Mouse (Mus musculus): ENCODE measurements at regions not wholly inside any gene's neighbourhood (a gene's known extent, or its start where the extent isn't known, plus 50 kb on each side); places are given as distances from the start of the nearest gene placed in this dataset.
"Not testable (repeated sequence)": the region's sequence is repeated elsewhere in the genome, so short reads cannot be mapped to it uniquely, and the experiment has no call there.

DNA sequence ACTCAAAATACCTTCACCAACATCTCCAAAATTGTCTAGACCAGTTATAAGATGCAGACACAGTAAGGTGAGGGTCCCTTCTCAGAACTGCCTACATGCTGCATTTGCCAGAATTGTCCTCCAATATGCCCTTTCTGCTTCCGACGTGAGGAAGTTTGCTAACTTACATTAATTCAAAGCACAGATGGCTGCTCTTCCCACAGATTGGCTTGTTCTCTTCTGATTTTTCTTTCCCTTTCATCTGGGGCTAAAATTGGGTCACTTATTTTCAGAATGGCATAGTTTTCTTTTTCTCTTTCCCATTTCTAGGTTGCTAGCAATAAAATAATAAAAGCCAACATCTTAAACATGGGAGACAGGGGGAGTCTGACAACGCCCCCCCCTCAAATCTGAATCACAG is 778.8 kb downstream of the Rab28 start:
- no peak for DNase-seq
- intact Hi-C loops (cut with DNase I; ENCODE audit: low total_unique reads), result no loop called here

DNA sequence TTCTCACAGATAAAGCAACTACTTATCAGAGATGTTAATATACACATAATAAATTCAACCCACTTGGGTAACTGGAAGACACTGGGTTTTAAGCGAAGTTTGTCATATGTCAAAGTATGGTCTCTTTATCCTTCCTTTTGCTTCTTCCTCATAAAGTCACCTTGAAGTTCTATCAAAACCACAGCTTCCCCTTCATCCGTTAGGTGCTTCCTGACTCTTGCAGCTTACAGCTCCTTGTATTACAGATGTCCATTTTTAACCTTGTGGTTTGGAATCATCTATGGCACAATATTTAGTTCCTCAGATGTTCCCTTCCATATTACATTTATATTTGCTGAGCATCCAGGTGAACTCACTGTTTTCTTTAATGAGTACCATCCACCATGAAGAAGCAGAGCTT is 787.0 kb downstream of the Rab28 start:
- DNase-seq, result no peak
- intact Hi-C loops (cut with DNase I; ENCODE audit: low total_unique reads), result no loop called here

DNA sequence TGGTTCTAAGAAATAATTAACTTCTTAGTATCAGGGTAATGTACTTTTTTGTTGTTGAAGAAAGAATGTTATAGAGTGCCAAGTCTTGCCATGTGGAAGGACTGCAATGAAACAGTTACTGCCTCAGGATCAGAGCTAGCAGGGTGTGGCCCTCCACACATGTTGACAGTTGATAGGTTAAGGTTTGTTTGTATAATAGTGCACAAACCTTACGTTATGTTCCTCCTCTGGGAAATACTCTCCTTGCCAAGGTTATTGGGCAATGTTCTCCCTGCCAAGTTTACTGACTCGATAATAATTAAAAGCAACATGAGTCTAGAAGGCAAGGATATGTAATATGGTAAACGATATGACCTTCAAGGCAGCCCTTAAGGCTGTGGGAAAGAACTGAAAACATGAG is 799.2 kb downstream of the Rab28 start:
- no peak for DNase-seq
- intact Hi-C loops (cut with DNase I; ENCODE audit: low total_unique reads), result no loop called here

DNA sequence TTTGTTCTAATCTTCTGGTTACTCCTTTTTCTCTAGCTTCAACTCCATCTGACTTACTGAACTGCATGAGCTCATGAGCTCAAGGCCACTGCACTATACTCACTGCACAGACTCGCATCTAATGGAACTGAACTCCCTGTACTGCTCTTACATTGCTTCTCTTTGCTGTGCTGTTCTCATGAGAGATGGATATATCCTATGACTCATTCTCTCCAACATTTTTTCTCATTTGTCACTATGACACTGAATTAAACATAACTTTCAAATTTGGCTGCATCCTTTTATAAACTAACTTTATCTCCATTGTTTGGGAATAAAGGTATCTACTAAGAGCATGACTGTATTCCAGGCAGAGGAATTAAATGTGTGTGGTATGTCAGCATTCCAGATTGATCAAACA is 806.2 kb downstream of the Rab28 start:
- intact Hi-C loops (cut with DNase I; ENCODE audit: low total_unique reads), result no loop called here
- no peak for DNase-seq

DNA sequence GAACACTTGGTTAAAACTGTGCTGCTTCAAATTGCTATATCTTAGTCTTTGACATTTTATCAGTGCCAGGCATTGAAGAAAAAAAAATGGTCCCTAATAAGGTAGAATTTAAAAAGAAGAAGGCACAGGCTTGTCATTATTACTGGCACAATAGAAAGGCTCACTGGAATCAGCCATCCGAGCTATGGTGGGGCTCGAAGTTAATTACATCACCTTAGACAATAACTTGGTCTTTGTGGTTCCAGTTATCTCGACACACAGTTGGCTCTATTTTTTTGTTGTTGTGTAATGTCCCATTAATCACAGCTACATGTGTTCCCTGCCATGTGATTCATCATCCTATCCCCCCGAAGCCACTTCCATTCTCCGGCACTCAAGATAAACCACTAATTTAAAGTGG is 825.1 kb downstream of the Rab28 start:
- no peak for DNase-seq
- intact Hi-C loops (cut with DNase I; ENCODE audit: low total_unique reads), result no loop called here

DNA sequence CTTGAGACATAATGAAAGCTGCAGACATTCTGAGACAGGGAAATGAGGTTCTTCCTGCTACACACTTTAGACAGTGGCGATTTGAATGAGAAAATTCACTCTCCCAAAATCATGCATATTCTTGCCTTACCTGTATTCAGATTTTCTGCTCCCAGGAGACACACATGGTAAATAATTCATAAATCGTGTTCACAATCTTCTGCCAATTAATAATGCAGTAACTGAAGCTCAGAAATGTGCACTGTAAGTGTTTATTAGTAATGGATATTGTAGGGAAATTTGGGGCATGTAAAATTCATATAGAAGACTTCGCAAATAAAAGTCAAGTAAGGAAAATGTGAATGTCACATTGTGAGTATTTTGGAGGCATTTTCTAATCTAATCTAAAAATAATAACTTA is 830.2 kb downstream of the Rab28 start:
- intact Hi-C loops (cut with DNase I; ENCODE audit: low total_unique reads), result no loop called here
- no peak for DNase-seq

DNA sequence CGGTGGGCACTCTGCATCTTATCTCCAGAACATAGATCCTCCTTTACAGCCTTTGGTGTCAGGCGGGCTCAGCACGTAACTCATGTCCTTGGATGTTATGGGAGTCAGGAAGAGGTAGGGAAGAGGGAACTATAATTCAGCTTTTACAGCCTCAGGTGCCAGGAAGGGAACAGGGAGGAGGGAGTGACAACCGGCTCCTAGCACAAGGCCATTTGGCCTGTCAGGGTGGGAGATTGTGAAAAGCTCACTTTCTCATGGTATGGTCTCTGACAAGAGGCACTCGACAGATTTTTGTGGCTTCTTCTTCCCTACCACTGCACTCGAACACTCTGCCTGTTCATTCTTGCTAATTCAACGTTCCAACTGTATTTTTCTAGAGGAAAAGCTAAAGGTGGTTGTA is 845.6 kb downstream of the Rab28 start:
- DNase-seq; intact Hi-C loops (cut with DNase I; ENCODE audit: low total_unique reads): not testable (repeated sequence)
